8 mouse cellular contexts compared by ENCODE assay signal in the genomic region with DNA sequence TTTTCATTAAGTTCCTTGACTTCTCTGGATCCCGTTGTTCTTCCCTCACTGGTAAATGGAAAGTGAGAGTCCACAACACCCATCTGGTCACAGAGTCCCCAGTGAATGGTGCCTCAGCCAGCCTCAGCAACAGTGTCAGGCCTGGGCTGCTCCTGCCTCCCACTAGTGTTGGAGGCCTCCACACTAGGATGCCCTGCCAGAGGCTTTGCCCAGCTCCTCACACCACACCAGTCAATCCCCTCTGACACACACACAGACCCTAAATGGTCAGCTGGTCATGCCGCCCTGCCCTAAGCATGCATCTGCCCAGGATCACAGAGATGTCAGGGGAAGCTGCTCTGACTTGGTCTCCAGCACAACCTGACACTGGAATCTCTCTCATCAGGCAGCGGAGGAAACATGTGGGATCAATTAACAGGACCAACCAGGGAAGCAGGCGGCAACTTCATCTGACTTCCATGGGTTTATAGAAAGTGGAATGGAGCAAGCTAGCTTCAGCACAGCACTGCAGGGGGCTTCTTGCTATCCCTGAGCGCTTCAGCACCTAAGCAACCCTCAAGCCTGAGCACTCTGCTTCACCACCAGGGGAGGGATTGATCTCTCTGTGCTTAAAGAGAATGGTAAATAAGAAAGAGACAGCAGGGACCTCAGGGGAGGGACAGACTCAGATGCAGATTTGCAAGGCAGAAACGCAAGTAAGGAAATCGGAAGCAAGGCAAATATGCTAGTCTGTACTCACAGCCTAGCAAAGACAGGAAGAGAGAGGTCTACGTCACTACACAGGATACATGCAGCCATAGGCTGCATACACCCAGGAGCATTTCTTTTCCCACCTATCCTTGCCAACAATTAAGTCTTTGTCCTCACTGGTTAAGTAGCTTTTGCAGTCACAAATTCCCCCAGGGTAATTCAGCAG. TPM values are rescaled to one million over a fixed set of nuclear protein-coding genes. Genes with fewer than 3 reads are reported as not detected.
A peak's percentile ranks its signal among the peaks of the same experiment; 100 is the strongest.
DNase-seq lines count a peak whose midpoint lies in the region; ATAC-seq lines count a peak whose summit lies in the region.

No protein-coding gene starts in this region.

- intact Hi-C loops in heart, postnatal 36 days (cut with DNase I), result no loop called here

- H3K4me2 ChIP-seq in midbrain, embryonic 15.5 days, result peak overlapping the region; percentile 27

- 18% methylated on average over 8 of the region's 8 CpGs for WGBS in heart, embryonic 10.5 days
- WGBS in midbrain, embryonic 15.5 days, result 23% methylated on average over 8 of the region's 8 CpGs

- no peaks in the 10 kb centered on the region for H3K36me3 ChIP-seq in heart, embryonic 10.5 days
- H3K36me3 ChIP-seq in midbrain, embryonic 15.5 days (replicated peaks), result no peaks in the 10 kb centered on the region

- peak overlapping the region; percentile 23; the same call in 1 of the 2 replicates for H3K4me3 ChIP-seq in heart, embryonic 10.5 days
- no peak overlapping the region for H3K4me3 ChIP-seq in midbrain, embryonic 15.5 days

- no peaks in the 10 kb centered on the region for H3K9me3 ChIP-seq in heart, embryonic 10.5 days
- H3K9me3 ChIP-seq in midbrain, embryonic 15.5 days, result no peaks in the 10 kb centered on the region

- peak overlapping the region; percentile 72 for H3K27ac ChIP-seq in heart, embryonic 10.5 days
- peak overlapping the region; percentile 70 for H3K27ac ChIP-seq in midbrain, embryonic 15.5 days

- H3K9ac ChIP-seq in midbrain, embryonic 15.5 days, result no peak overlapping the region; the same call in 1 of the 2 replicates

- H3K4me1 ChIP-seq in heart, embryonic 10.5 days, result peaks cover 14% of the 10 kb centered on the region
- H3K4me1 ChIP-seq in midbrain, embryonic 15.5 days, result peaks cover 18% of the 10 kb centered on the region

- DNase-seq in heart, embryonic 10.5 days (ENCODE audit: low spot score), result no peak
- DNase-seq in heart, postnatal 36 days, result no peak
- DNase-seq in WW6 (ENCODE audit: low read depth, low spot score), result peak; percentile 7
- DNase-seq in forelimb bud, embryonic 11.5 days (ENCODE audit: low read depth, low spot score), result peak; percentile 83
- DNase-seq in adrenal gland, adult 8-10 months, result no peak
- no peak for DNase-seq in spleen, postnatal 36 days (ENCODE audit: low spot score in 2 of 2)
- DNase-seq in cerebellum, adult 11 months, result no peak

- peak; percentile 92 for ATAC-seq in midbrain, embryonic 15.5 days (replicated peaks)

- H3K27me3 ChIP-seq in heart, embryonic 10.5 days (ENCODE audit: insufficient read depth, poor library complexity, severe bottlenecking), result no peaks in the 10 kb centered on the region
- no peaks in the 10 kb centered on the region for H3K27me3 ChIP-seq in midbrain, embryonic 15.5 days (replicated peaks)

RNA-seq across cellular contexts. Expression of a gene that starts 45.6 kb away (rescaled TPM):
- polyA plus RNA-seq in heart, embryonic 10.5 days (2016; fragmentation: Nextera tagmentation; extraction: Ambion mirVana), result 22.8 and 24.1 TPM in 2 replicates
- 10 to 100 TPM; 15.5 to 18.8 TPM for total RNA-seq in heart, postnatal 36 days (2021)
- 8.6 and 10.6 TPM in 2 replicates for polyA plus RNA-seq in midbrain, embryonic 15.5 days (2015; fragmentation: Nextera tagmentation; extraction: Ambion mirVana)
- 10 to 100 TPM; 12.3 to 27.5 (median 16.2) TPM for total RNA-seq in adrenal gland, adult 8-10 months (2022)

Comparison
In these comparisons a context has a peak if more than half of its experiments do, and no peak if none do; other contexts are left out.
1. DNase-seq: peak in WW6 (single experiment) and forelimb bud, embryonic 11.5 days (single experiment); none in heart, embryonic 10.5 days (single experiment), heart, postnatal 36 days (0 of 2), adrenal gland, adult 8-10 months (single experiment), spleen, postnatal 36 days (0 of 2) and cerebellum, adult 11 months (single experiment).